In the genomic region with DNA sequence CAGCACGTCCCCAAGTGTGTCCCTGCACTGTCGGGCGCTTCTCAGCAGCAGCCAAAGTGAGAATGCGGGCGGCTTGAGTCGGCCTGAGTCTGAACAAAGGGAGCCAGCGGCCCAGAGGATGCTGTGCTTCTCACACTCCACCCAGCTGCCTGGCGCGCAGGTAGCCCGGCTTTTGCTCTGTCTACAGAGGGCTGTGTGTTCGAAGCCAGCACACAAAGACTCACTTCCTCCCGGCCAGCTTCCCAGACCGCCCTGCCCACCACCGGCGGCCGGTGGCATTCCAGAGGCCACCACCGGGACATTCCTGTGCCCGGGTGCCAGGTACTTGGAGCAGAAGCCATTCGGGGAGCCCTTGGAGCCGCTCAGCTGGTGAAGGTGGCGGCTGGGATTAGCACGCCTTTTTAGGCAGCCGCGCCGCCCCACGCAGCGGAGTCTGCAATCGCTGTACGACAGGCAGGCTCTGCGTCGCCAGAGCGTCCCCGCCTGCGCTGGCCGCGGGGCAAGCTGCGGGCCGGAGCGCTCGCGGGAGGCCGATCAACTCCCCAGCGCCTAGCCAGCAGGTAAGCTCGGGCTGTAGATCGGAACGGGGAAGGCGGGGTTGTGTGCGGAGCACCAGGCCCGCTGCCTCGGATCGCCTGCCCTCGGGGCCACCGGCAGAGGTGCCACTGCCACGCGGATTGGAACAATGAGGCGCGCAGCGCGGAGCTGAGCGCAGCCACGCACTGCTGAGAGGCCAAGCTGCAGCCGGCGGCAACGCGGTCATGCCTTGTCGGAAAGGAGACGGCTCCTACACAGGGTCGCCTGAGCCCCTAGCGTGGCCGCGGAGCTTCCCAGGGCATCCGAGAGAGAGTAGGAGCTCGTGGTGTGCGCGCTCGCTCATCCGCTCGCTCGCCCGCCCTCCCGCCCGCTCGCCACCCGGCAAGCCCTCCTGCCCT, we compare ENCODE assay signal across 9 mouse cellular contexts. TPM values are rescaled to one million over a fixed set of nuclear protein-coding genes. Genes with fewer than 3 reads are reported as not detected.
A peak's percentile ranks its signal among the peaks of the same experiment; 100 is the strongest.
DNase-seq lines count a peak whose midpoint lies in the region; ATAC-seq and TF ChIP-seq lines count a peak whose summit lies in the region.
"Had no signal": no experiment of that assay in that cellular context is flagged by ENCODE, and none has a peak within 500 bp of the region (broad histone marks: within the 10 kb centered on the region; RNA-seq: fewer than 3 reads in every experiment).

Gene St6gal2, plus strand, starts transcription at position 133 of the 935 bp plus-strand sequence.

- H3K27ac ChIP-seq in ES-Bruce4 (ENCODE audit: insufficient read depth, low read length) = no peak within 1 kb of the TSS
- H3K27ac ChIP-seq in embryonic facial prominence, embryonic 12.5 days = peak within 1 kb of the TSS; percentile 81
- H3K27ac ChIP-seq in hindbrain, embryonic 13.5 days = peak within 1 kb of the TSS; percentile 98
- H3K27ac ChIP-seq in limb, embryonic 12.5 days = peak within 1 kb of the TSS; percentile 59

- no peak for TF ChIP-seq EP300 in ES-Bruce4 (IDR thresholded peaks at IDR 0.05; ENCODE audit: insufficient read depth, low read depth, low read length)

- H3K9ac ChIP-seq in ES-Bruce4 (ENCODE audit: low read depth, poor library complexity, severe bottlenecking) = peak within 1 kb of the TSS; percentile 28
- H3K9ac ChIP-seq in embryonic facial prominence, embryonic 12.5 days = peak within 1 kb of the TSS; percentile 80
- peak within 1 kb of the TSS; percentile 91 for H3K9ac ChIP-seq in hindbrain, embryonic 13.5 days
- H3K9ac ChIP-seq in limb, embryonic 12.5 days (replicated peaks) = peak within 1 kb of the TSS; percentile 83

- TF ChIP-seq POLR2A in ES-Bruce4 (IDR thresholded peaks at IDR 0.05; ENCODE audit: insufficient read depth, low read length) = no peak

- peak within 1 kb of the TSS; percentile 69 for H3K4me3 ChIP-seq in ES-Bruce4 (ENCODE audit: low read depth, low read length)
- H3K4me3 ChIP-seq in embryonic facial prominence, embryonic 12.5 days = peak within 1 kb of the TSS; percentile 67
- H3K4me3 ChIP-seq in hindbrain, embryonic 13.5 days = peak within 1 kb of the TSS; percentile 61
- peak within 1 kb of the TSS; percentile 67 for H3K4me3 ChIP-seq in limb, embryonic 12.5 days (replicated peaks)

- no peaks in the 10 kb centered on the region for H3K9me3 ChIP-seq in ES-Bruce4 (replicated peaks; ENCODE audit: control insufficient read depth, insufficient read depth, low read length, poor library complexity, severe bottlenecking)
- no peaks in the 10 kb centered on the region for H3K9me3 ChIP-seq in embryonic facial prominence, embryonic 12.5 days
- H3K9me3 ChIP-seq in hindbrain, embryonic 13.5 days = no peaks in the 10 kb centered on the region
- no peaks in the 10 kb centered on the region for H3K9me3 ChIP-seq in limb, embryonic 12.5 days

- under 1% methylated on average over 84 of the region's 84 CpGs for WGBS in embryonic facial prominence, embryonic 12.5 days
- under 1% methylated on average over 75 of the region's 84 CpGs for WGBS in hindbrain, embryonic 13.5 days
- WGBS in limb, embryonic 12.5 days = under 1% methylated on average over 84 of the region's 84 CpGs

- peaks cover 3% of the 10 kb centered on the region; the same call in 1 of the 2 replicates for H3K27me3 ChIP-seq in ES-Bruce4 (ENCODE audit: control insufficient read depth, insufficient read depth, low read length, poor library complexity, severe bottlenecking)
- 0 out of 2 replicates have a peak, but pooled peaks cover 3% of the 10 kb centered on the region for H3K27me3 ChIP-seq in embryonic facial prominence, embryonic 12.5 days
- no peaks in the 10 kb centered on the region for H3K27me3 ChIP-seq in hindbrain, embryonic 13.5 days
- peaks cover 28% of the 10 kb centered on the region for H3K27me3 ChIP-seq in limb, embryonic 12.5 days

- ATAC-seq in cerebellum, adult (ENCODE audit: insufficient number of reproducible peaks, low FRiP score, low TSS enrichment) = no peak; the same call in none of the 2 replicates
- peak; percentile 87 for ATAC-seq in embryonic facial prominence, embryonic 12.5 days (ENCODE audit: insufficient number of reproducible peaks, insufficient read depth, low FRiP score, low TSS enrichment)
- peak; percentile 91 for ATAC-seq in hindbrain, embryonic 13.5 days (ENCODE audit: low FRiP score)
- ATAC-seq in limb, embryonic 12.5 days (ENCODE audit: insufficient number of reproducible peaks, insufficient read depth, low FRiP score, low TSS enrichment, low read depth) = peak; percentile 84
- no peak for ATAC-seq in inflammation-experienced regulatory T-cells, adult 6 months

- peak within 1 kb of the TSS; percentile 85 for H3K4me2 ChIP-seq in embryonic facial prominence, embryonic 12.5 days (replicated peaks)
- peak within 1 kb of the TSS; percentile 67 for H3K4me2 ChIP-seq in hindbrain, embryonic 13.5 days
- peak within 1 kb of the TSS; percentile 84 for H3K4me2 ChIP-seq in limb, embryonic 12.5 days

- peak; percentile 8 for DNase-seq in cerebellum, adult 11 months
- DNase-seq in retina, embryonic 14.5 days (ENCODE audit: low spot score) = peak; percentile 77

- H3K4me1 ChIP-seq in ES-Bruce4 (ENCODE audit: control insufficient read depth, insufficient read depth, low read length) = no peaks in the 10 kb centered on the region
- no peaks in the 10 kb centered on the region; the same call in 1 of the 2 replicates for H3K4me1 ChIP-seq in embryonic facial prominence, embryonic 12.5 days
- peaks cover 24% of the 10 kb centered on the region for H3K4me1 ChIP-seq in hindbrain, embryonic 13.5 days (replicated peaks)
- peaks cover 11% of the 10 kb centered on the region; the same call in 1 of the 2 replicates for H3K4me1 ChIP-seq in limb, embryonic 12.5 days (replicated peaks)

- H3K36me3 ChIP-seq in ES-Bruce4 (ENCODE audit: control insufficient read depth, insufficient read depth, low read length, poor library complexity, severe bottlenecking) = no peaks in the 10 kb centered on the region
- no peaks in the 10 kb centered on the region for H3K36me3 ChIP-seq in embryonic facial prominence, embryonic 12.5 days
- no peaks in the 10 kb centered on the region for H3K36me3 ChIP-seq in hindbrain, embryonic 13.5 days
- no peaks in the 10 kb centered on the region for H3K36me3 ChIP-seq in limb, embryonic 12.5 days

- TF ChIP-seq CTCF in ES-Bruce4 (IDR thresholded peaks at IDR 0.05; ENCODE audit: low read depth, low read length) = no peak

RNA-seq across cellular contexts. Expression of gene St6gal2, which starts in this region (rescaled TPM):
- 0.35 and 0.45 TPM in 2 replicates for polyA plus RNA-seq in ES-Bruce4 (2011; ENCODE audit: insufficient read depth, insufficient read length, low read depth, missing spikeins)
- 10.0 and 11.4 TPM in 2 replicates for polyA plus RNA-seq in embryonic facial prominence, embryonic 12.5 days (2016; fragmentation: Nextera tagmentation; extraction: Ambion mirVana)
- 18.5 and 21.4 TPM in 2 replicates for polyA plus RNA-seq in hindbrain, embryonic 13.5 days (2015; fragmentation: Nextera tagmentation; extraction: Ambion mirVana)
- polyA plus RNA-seq in limb, embryonic 12.5 days (2016; fragmentation: Nextera tagmentation; extraction: Ambion mirVana) = 5.9 TPM in 2 replicates
- polyA plus RNA-seq in inflammation-experienced regulatory T-cells, adult 6 months (2017; shearing (Covaris generic)) = not detected
- polyA plus RNA-seq: gonadal fat pad, adult 2 months had no signal

Comparison
In these comparisons a context has a peak if more than half of its experiments do, and no peak if none do; other contexts are left out.
1. ATAC-seq: peak in embryonic facial prominence, embryonic 12.5 days (single experiment), hindbrain, embryonic 13.5 days (single experiment) and limb, embryonic 12.5 days (single experiment); none in cerebellum, adult (single experiment) and inflammation-experienced regulatory T-cells, adult 6 months (single experiment).
2. H3K9ac ChIP-seq: peak in every context shown above with its lines; median percentile 91 in hindbrain, embryonic 13.5 days; 83 in limb, embryonic 12.5 days; 80 in embryonic facial prominence, embryonic 12.5 days; 28 in ES-Bruce4.
3. Peak in every context shown above with its lines, with median percentiles within 50 percentile points of each other: H3K4me3 ChIP-seq and H3K4me2 ChIP-seq.